Mouse (Mus musculus): Measurements from ENCODE around the gene Apol6.

DNA sequence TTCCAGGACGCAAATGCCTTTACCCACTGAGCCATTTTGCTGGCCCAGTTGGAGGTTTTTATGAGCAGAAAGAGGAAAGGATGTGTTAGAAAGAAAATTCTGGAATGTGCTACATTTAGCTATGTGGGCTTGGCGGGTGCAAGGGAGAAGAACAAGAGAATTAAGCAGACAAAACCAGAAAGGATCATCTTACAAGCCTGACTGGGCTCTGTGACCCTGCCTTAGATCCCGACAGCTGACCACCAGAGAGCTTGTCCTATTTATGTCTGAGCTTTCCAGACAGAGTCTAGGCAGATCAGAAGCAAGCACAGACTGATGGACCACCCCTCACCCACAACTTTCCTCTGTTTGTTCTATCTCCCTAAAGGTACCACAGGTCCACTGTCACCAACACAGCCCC is 13.3 kb upstream of the Apol6 start:
- TF ChIP-seq CTCF (IDR thresholded peaks at IDR 0.05; ENCODE audit: low read depth) (no peak), EP300 (optimal IDR thresholded peaks at IDR 0.05) (no peak)
